Mouse (Mus musculus) G1E-ER4 (cell line): ENCODE results near the gene Ralb. TPM values are rescaled to one million over a fixed set of nuclear protein-coding genes. Genes with fewer than 3 reads are reported as not detected.

Source experiments
- GATA1 ChIP-seq: IDR thresholded peaks from one replicate; pipeline ENCODE4 v1.8.0; 2012; ENCODE audit warnings: low read length, inconsistent platforms
- polyA plus RNA-seq: library from polyadenylated mRNA; stranded (reverse); fragments of >175 nt; gene quantifications from 2 replicates; pipeline ENCODE4 v1.2.3, GENCODE M21; 2012

Ralb gene
- polyA plus RNA-seq, 1 experiment: 55.2 TPM

DNA sequence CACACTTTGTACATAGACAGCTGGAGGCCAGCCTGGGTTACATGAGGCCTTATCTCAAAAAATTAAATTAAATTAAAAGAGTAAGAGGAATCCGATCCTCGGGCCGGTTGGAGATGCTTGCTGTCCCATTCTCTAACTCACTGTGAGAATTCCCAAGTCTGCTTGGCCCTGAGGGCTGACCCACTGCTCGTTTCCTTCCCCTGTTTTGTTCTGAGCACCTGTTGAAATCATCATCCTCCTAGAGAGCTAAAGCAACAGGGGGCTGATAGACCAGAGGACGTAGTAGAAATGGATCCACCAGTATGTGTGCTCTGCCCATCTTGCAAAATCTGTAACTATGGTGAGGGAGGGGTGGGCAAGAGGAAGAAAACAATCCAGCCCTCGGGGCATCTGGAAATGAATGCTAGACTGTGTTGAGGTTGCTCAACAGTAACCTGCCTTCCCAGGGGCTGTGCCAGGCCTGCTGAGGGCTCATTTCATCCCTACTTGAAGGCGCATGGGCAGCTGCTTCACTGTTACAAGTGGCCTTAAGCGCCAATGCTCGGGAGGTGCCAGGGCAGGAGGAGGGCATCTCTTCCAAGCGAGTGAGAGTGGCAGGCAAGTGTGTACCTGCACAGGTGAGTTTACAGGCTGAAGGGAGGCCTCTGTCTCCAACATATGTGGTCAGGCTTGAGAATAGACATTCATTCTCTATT is 53.8 kb downstream of the Ralb start:
- TF ChIP-seq GATA1: no peak

DNA sequence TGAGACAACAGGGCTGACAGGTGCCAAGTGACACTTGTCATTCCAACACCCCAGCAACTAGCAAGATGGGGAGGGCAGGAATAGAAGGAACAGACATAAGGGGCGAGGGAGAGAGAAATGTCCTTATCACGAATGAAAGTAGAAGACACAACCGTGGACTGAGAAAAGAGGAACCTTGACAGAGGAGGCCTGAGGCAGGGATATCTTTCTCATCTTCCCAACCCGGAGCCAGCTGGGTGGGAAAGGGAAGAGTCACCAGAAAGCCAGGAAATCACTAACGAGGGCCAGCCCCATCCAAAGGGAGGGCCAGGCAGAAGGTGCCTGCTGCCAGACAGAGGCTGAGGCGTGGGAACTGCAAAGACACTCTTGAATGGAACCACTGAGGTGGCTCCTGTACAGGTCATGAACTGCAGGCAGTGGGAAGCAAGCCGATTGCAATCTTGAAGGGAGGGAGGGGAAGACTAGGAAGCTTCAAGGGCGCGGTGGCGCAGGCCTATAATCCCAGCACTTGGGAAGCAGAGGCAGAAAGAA is 57.8 kb downstream of the Ralb start:
- no peak for TF ChIP-seq GATA1

DNA sequence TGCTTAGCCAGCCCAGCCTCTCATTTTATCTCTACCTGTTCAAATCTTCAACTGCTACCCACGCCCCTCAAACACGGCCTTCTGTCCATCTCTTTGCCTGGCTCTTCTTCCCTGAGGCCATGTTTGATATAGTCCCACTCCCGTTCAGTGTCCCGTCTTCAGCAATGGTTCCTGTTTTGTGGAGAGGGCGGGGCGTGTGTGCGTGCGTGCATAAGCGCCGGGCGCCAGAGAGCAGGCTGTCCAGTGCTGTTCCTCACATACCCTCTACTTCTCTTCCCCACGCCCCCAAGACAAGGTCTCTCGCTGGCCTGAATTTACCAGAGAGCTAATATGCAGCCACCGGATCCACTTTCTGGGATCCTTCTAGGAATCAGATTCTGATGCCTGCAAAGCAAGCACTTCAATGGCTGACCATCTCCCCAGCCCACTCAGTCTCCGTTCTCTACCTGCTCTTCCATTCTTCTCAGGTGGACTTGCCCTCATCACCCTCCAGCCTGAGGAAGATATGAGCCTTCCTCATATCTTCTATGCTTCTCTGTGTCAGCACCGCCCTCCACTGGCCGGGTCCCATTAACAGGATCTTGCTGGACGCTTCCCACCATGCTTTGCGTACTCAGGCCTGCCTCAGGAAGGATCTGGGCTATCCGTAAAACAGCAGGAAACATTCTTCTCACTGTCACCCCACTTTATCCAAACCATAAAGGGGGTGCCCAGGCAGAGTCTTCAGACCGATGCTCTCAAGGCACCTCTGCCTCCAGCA is 60.8 kb downstream of the Ralb start:
- TF ChIP-seq GATA1: no peak

DNA sequence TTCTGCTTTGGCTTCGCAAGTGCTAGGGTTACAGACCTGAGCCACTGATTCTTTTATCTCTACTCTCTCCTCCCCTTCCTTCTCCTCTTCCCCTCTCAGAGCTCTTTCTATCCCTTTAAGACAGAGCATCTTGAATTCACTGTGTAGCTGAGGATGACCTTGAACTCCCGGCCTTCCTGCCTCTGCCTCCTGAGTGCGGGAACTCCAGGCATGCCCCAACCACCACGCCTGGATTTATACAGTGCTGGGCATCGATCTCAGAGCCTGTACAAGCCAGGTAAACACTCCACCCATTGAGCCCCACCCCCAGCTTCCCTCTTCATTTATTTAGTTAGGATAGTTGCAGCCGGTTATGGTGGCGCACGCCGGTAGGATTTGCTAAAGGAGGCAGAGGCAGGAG is 61.7 kb downstream of the Ralb start:
- TF ChIP-seq GATA1: no peak

DNA sequence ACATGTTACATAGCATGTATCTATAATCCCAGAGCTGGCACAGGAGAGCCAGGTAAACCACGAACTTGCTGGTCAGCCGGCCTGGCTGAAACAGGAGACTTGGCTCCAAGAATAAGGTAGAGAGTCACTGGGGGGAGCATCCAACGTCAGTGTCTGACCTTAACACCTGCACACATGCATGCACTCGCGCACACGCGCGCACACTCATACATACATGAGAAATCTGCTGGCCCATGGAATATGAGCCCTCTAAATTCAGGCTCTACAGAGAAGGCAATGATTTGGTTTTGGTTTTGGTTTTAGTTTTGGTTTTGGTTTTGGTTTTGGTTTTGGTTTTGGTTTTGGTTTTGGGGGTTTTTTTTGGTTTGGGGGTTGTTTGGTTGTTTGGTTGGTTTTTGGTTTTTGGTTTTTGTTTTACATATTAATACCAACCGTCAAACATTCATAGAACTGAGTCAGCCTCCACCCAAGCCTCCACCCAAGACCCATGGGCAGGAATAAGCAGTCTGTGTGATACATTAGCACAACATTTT is 66.4 kb downstream of the Ralb start:
- no peak for TF ChIP-seq GATA1

DNA sequence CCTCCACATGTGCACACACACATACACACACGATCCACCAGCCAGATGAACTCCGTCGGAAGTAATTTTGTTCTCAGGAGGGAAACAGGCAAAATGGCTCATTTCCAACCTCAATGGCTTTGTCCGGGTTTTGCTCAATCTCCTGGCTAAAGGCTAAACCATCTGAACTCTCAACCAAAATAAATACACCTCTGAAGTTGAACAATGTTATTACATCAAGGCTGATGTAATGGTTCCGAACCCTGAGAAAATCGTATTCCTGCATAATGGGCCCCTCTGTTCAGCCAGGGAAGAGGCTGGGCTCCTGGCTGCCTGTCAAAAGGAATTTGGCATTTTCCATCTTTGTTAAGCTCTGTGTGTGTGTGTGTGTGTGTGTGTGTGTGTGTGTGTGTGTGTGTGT is 67.2 kb downstream of the Ralb start:
- no peak for TF ChIP-seq GATA1

DNA sequence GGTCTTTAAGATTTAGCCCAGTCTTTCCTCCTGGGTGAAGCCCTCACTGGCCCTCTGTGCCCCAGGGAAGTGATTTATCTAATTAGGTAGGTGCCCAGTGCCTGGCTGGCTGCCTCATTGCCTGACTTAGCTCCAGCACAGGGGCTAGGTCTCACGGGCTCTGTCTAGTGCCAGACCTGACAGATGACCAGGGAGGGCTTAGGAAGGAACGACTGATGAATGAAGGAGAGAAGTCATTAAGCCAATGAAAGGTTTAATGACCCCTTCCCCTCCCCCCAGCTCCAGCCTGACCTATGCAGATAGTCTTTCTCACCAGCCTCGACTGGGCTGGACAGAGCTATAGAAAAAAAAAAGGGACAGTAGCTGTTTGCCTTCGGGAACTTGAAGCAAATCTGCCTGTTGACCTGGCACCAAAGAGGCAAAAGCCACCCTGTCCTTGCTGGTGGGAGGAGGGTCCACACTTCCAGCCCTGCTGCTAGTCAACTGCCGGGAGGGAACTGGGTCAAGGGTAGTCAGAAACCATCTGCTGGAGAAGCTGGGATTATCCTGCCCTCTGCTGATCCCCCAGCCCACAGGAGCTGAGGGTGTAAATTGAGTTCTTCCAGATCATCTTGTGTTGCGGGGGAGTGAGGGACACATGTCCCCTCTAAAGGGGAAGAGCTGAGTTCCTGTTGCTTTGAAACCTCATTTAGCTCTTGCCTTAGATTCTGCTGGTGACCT is 80.3 kb downstream of the Ralb start:
- TF ChIP-seq GATA1: no peak

DNA sequence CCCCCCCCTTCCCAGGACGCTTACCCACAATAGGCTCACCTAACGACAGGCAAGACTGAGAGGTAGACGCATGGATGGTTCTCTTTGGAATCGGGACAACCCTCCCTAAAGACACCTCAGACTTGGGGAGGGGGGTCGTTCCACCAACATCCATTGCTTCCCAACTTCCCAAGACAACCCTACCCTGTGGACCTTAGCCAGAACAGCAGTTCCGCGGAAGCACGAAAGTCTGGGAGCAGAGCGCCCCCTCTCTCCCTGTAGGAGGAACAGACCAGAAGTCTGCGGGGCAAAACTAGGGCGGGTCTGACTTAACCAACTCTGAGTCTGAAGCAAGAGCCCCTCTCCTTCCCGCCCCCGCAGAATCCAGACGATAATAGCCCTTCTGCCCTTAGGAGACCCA is 81.1 kb downstream of the Ralb start:
- TF ChIP-seq GATA1: no peak

DNA sequence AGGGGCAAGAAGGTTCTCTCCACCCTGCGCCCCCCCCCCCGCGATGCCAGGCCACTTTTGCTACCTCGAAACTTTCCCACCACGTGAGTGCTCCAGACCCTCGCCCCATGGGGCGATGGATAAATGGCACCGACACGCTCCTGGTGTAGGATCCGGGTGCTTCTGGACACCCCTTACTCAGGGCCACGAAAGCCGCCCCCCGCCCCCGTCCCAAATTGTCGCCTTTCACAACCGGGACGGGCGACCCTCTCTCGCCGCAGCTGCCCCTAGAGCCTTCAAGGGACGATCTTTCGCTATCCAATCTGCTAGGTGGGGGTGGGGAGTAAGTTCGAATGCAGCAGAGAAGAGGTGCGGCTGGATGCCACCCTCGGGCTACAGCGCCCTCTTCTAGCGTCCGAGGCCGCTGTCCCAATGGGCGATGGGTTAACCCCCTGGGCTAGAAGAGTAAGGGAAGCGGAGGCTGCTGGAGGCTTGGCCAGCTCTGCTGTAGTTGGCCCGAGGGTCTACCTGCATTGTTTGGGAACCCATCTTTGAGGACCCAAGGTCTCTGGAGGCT is 82.1 kb downstream of the Ralb start:
- TF ChIP-seq GATA1: no peak

DNA sequence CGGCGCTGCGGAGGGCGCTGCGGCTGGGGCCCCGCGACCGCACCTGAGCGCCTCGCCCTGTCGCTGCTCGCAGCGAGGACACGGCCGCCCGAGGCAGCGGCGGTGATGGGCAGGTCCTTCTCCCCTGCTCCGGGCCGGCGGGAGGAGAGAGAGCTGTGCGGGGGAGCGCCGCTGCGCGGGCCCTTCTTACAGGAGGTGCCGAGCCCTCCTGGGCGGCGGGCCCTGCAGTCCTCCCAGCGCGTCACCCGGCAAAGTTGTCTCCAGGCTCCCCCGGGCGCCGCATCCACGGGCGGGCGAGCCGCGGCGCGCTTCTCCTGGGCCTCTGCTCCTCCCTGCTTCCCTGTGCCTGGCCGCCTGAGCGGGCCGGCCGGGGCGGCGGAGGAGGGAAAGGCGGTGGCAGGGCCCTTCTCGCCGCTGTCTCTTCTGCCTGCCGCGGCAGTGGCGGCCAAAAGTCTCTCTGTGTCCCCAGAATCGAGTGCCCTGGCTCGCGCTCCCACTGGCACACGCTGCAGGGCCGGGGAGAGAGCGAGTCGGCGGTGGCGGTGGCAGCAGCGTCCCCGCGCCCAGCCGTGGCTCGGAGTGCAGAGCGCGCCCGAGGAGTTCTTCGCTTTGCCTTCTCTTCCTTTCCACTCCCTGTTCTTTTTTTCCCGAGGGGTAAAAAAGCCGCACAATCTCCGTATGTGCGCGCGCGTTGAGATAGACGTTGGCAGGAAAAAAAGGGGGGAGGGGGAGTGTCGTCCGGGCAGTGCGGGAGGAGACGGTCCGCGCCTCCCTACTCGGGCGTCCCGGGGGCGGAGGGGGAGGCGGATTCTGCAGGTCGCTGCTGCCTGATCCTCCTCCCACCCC is 82.8 kb downstream of the Ralb start, which contains the start of gene Inhbb:
Gene Inhbb (minus strand): TSS at position 673 of the 846 bp plus-strand sequence.
- TF ChIP-seq GATA1: no peak

DNA sequence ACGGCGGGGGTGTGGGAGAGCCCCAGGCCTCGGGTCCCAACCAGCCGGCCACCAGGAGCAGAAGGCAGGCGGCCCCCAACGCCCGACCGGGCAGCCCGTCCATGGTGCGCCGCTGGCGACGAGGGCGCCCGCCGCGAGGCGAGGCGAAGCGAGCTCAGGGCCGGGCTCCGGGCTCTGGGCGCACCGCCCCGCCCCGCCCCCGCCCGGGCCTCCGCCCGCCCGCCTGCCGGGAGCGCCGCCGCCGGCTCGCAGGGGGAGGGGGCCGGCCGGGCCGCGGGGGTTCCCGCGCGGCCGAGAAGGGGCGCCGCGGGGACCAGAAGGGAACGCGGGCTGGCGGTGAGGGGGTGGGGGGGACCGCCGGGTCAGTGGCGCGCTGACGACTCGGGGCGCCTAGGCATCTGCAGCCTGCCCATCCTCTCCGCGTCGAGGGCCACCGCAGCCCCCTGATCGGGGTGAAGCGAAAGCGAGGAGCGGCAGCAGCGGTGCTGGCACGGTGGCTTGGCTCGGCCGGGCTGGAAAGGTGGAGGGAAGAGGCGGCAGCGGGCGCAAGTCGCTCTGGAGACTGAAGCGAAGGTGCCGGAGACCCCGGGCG is 83.5 kb downstream of the Ralb start:
- TF ChIP-seq GATA1: no peak

Other genes starting within 250 kb of the Ralb start
- not detected in 2 replicates for gene Inhbb, start 82.5 kb downstream of the Ralb start, polyA plus RNA-seq
- 69.6 and 76.7 TPM in 2 replicates for gene Tmem185b, start 21.4 kb upstream of the Ralb start, polyA plus RNA-seq
- gene Epb41l5, start 144.2 kb upstream of the Ralb start, polyA plus RNA-seq: 4.9 and 6.3 TPM in 2 replicates